Mouse (Mus musculus): Measurements from ENCODE around the gene Ank3. TPM values are rescaled to one million over a fixed set of nuclear protein-coding genes. Genes with fewer than 3 reads are reported as not detected.

The Ank3 gene
- polyA plus RNA-seq, 1 experiment from 2014 or later = 68.1 TPM

DNA sequence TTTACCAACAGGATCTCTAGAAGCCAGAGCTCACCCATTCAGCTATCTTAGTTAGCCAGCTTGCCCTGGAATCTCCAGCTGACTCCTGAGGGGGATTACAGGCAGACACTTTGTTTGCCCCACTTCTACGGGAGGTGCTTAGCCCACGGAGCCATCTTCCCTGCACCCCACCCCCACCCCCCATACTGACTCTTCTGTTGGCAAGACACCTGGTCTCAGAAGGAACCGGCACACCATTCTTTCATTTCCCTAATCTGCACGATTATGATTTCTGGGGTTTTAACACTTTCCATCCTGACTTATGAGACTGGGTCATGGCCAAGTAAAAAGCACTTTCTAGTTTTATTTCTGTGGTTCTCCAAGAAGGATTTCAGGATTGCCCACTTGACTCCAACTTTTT is 268.9 kb downstream of the Ank3 start:
- 82% methylated on average over 4 of the region's 4 CpGs for WGBS

DNA sequence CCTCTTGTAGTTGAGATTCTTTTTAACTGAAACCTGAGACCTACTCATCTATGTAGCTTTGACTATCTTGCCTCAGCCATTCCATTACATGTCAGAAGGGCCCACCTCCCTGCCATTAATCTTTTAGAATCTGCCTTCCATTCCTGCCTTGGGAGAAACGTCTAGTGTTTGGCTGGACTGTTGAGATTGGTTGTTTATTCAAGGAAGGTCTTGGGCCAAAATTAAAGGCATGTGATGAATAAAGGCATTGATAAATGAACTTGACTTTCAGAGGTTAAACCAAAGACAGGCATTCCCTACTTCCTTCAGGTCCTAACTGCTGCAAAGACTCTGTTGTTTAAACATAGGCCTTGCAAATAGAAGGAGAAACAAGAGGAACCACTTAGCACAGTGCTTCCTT is 271.9 kb downstream of the Ank3 start:
- Histone ChIP-seq H3K4me3 (replicated peaks) (no peak overlapping the region), H3K9me3 (no peaks in the 10 kb centered on the region), H3K9ac (no peak overlapping the region), H3K4me1 (no peaks in the 10 kb centered on the region), H3K36me3 (replicated peaks) (no peaks in the 10 kb centered on the region), H3K4me2 (no peak overlapping the region), H3K27ac (no peak overlapping the region), H3K27me3 (no peaks in the 10 kb centered on the region)
- WGBS = 66% methylated on average over 1 of the region's 1 CpGs
- ATAC-seq (ENCODE audit: low FRiP score) = no peak

More for the DNA sequence above, 268.9 kb downstream of the Ank3 start:
- Histone ChIP-seq H3K4me1 (no peaks in the 10 kb centered on the region), H3K9ac (no peak overlapping the region), H3K36me3 (replicated peaks) (no peaks in the 10 kb centered on the region), H3K9me3 (no peaks in the 10 kb centered on the region), H3K27me3 (no peaks in the 10 kb centered on the region), H3K4me3 (replicated peaks) (no peak overlapping the region), H3K27ac (no peak overlapping the region), H3K4me2 (no peak overlapping the region)
- no peak for ATAC-seq (ENCODE audit: low FRiP score)

DNA sequence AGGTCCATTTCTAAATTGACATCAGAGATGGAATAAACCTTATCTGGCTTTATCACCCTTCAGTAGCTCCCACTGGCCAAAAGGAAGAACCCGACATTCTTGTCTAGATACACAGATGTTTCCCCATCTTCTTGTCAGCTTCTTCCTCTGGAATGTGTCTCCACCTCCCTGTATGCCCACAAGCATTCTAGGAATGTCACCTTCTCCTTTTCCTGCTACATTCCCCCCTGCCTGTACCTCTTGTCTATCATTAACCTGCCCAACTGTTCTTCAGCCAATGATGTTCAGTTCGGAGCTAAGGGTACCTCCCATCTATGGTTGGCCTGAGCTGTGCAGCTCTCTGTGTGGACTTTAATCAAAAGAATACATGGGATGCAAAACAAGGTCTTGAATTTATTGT is 272.4 kb downstream of the Ank3 start:
- Histone ChIP-seq H3K36me3 (replicated peaks) (no peaks in the 10 kb centered on the region), H3K4me1 (no peaks in the 10 kb centered on the region), H3K9ac (no peak overlapping the region), H3K9me3 (no peaks in the 10 kb centered on the region), H3K27me3 (no peaks in the 10 kb centered on the region), H3K4me2 (no peak overlapping the region), H3K27ac (no peak overlapping the region), H3K4me3 (replicated peaks) (no peak overlapping the region)
- 87% methylated on average over 2 of the region's 2 CpGs for WGBS
- no peak for ATAC-seq (ENCODE audit: low FRiP score)

DNA sequence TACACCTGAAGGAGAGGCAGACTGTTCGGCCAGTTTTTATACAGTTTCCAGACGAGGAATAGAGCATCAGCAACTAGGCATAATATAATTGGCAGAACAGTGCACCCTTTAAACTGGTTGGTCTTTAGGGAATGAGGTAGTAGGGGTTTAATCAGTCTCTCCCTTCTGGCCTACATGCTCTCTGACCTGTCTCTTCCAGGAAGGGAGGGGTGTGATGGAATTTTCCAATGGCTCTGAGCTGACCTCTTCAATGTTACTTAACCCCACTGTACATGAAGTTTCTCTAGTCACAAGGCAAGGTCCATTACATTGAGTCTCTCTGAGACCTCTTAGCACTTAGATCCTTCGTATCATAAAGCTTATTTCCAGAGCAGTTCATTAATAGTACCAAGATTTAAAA is 272.9 kb downstream of the Ank3 start:
- Histone ChIP-seq H3K36me3 (replicated peaks) (no peaks in the 10 kb centered on the region), H3K27me3 (no peaks in the 10 kb centered on the region), H3K9ac (no peak overlapping the region), H3K9me3 (no peaks in the 10 kb centered on the region), H3K4me3 (replicated peaks) (no peak overlapping the region), H3K4me1 (no peaks in the 10 kb centered on the region), H3K4me2 (no peak overlapping the region), H3K27ac (no peak overlapping the region)
- WGBS = 85% methylated on average over 3 of the region's 3 CpGs
- ATAC-seq (ENCODE audit: low FRiP score) = no peak

DNA sequence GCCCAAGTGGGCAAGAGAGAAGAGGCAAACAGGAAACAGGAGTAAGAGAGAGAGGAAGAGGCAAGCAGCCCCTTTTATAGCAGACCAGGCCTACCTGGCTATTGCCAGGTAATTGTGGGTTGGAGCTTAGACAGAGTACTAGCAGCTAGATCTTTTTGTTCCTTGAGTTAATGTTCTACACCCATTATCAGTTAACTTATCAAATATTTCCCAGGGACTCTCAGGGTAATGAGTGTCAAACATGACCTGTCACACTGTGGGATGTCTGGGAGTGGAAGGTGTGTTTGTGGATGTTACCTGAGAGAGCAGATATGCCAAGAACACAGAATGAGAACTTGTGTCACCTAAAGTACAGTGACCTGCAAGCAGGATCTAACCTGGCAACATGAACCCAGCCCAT is 274.0 kb downstream of the Ank3 start:
- H3K4me1 ChIP-seq = no peaks in the 10 kb centered on the region
- H3K36me3 ChIP-seq (replicated peaks) = no peaks in the 10 kb centered on the region
- H3K4me2 ChIP-seq = no peak overlapping the region
- no peak overlapping the region for H3K4me3 ChIP-seq (replicated peaks)
- no peak overlapping the region for H3K9ac ChIP-seq
- H3K27me3 ChIP-seq = no peaks in the 10 kb centered on the region
- no peak overlapping the region for H3K27ac ChIP-seq
- H3K9me3 ChIP-seq = no peaks in the 10 kb centered on the region
- ATAC-seq (ENCODE audit: low FRiP score) = no peak

DNA sequence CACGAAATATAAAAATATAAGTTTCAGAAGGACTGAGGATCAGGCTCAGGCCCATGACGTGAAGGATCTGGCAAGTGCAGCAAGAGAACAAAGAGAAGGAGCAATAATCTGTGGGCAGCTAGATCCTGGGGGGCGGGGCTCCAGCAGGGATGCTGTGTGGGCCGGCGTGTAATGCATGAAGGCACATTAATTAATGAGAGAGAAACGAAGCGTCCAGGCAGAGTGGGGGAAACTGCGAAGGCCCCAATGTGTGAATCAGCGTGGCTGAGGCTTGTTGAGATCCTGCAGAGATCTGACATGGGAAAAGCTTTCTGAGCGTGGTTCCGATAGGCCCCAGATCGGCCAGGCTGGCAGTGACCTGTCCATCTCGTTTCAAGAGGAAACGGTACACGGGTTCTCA is 279.7 kb downstream of the Ank3 start:
- no peaks in the 10 kb centered on the region for H3K36me3 ChIP-seq (replicated peaks)
- H3K27me3 ChIP-seq = no peaks in the 10 kb centered on the region
- peaks cover 5% of the 10 kb centered on the region for H3K4me1 ChIP-seq
- ATAC-seq (ENCODE audit: low FRiP score) = peak; percentile 77
- H3K4me2 ChIP-seq = no peak overlapping the region
- H3K9me3 ChIP-seq = no peaks in the 10 kb centered on the region
- peak overlapping the region; percentile 51 for H3K27ac ChIP-seq
- H3K4me3 ChIP-seq (replicated peaks) = no peak overlapping the region
- no peak overlapping the region for H3K9ac ChIP-seq
- 63% methylated on average over 15 of the region's 15 CpGs for WGBS

DNA sequence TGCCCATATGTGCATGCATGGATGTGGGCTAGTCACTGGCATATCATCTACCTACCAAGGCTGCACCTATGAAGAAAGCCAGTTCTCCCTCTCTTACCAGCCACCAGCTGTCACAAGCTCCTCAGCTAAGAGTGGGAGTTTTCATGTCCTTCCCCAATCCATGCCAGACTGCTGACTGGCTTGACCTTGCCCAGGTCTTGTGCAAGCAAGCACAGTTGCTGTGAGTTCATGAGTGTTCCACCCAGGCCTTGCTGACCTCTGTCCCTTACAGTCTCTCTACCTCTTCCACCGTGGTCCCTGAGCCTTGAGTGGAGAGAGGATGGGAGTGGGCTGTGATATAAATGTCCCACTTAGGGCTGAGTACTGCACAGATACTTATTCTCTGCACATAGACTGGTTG is 287.8 kb downstream of the Ank3 start:
- Histone ChIP-seq H3K27ac (no peak overlapping the region), H3K4me3 (replicated peaks) (no peak overlapping the region), H3K36me3 (replicated peaks) (no peaks in the 10 kb centered on the region), H3K27me3 (0 out of 2 replicates have a peak, but pooled peaks cover 6% of the 10 kb centered on the region), H3K9me3 (peaks cover 3% of the 10 kb centered on the region; the same call in 1 of the 2 replicates), H3K9ac (no peak overlapping the region), H3K4me1 (peaks cover 26% of the 10 kb centered on the region), H3K4me2 (no peak overlapping the region)
- no peak for ATAC-seq (ENCODE audit: low FRiP score)
- 84% methylated on average over 1 of the region's 1 CpGs for WGBS

DNA sequence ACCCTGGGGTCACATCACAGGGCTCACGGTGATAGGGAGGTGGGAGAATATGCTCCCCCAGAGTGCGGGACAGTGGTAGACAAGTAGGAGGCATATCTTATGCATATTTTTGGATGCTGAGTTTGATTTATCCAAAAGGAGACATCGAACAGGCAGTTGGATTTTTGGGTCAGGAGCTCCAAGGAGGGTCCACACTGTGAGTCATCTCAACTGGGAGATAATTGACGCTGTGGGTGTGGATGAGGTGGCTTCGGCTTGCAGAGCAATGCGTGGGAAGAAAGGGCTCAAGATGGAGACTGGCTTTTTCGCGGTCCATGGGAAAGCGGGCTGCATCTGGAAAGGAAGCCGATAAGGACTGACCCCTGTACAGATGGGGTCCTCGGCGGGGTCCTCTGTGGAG is 290.5 kb downstream of the Ank3 start:
- Histone ChIP-seq H3K27me3 (0 out of 2 replicates have a peak, but pooled peaks cover 6% of the 10 kb centered on the region), H3K4me3 (replicated peaks) (no peak overlapping the region), H3K9ac (no peak overlapping the region), H3K27ac (0 out of 2 replicates have a peak overlapping the region, but pooled peaks have one; percentile 31), H3K36me3 (replicated peaks) (no peaks in the 10 kb centered on the region), H3K4me1 (peaks cover 26% of the 10 kb centered on the region), H3K9me3 (no peaks in the 10 kb centered on the region), H3K4me2 (no peak overlapping the region)
- WGBS = 93% methylated on average over 12 of the region's 12 CpGs
- no peak for ATAC-seq (ENCODE audit: low FRiP score)

DNA sequence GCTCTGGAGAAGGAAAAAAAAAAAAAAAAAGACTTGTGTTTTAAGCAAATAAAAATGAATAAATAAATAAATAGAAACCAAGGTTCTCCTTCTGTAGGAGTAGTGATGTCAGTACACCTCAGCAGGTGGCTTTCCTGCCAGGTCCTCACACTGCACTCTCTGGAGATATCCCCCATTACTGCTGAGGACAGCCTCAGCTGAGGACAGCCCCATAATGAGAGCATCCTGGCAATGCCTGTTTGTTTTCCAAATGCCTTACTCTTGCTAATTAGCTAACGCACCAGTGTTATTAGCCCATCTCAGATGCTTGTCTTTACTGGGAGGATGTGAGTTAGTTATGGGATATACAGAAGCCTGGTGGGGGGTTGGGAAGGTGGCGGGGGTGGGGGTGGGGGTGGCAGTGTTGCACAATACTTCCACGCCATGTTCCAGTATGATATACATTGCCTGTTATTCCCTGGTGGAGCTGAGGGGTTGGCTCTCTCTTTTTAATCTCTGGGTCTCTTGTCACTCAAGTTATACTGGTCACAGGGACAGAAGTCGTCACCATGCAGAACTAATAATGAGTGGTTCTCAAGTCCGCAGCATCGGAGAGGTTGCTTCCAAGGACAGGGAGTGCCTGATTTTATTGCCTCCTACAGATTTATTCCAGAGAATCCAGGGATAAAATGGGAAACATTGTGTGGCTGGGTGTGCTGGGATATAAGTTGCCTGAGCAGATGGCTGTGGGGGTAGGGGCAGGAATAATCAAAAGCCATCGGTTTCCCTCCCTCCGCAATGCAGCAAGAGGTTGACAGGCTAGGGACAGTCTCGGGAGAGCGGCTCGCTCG is 291.8 kb downstream of the Ank3 start:
- Histone ChIP-seq H3K27me3 (0 out of 2 replicates have a peak, but pooled peaks cover 6% of the 10 kb centered on the region), H3K4me2 (peak overlapping the region; percentile 48), H3K4me3 (replicated peaks) (peak overlapping the region; percentile 7; the same call in 1 of the 2 replicates), H3K4me1 (peaks cover 26% of the 10 kb centered on the region), H3K36me3 (replicated peaks) (no peaks in the 10 kb centered on the region), H3K27ac (peak overlapping the region; percentile 81), H3K9me3 (no peaks in the 10 kb centered on the region), H3K9ac (no peak overlapping the region)
- 10% methylated on average over 12 of the region's 12 CpGs for WGBS
- ATAC-seq (ENCODE audit: low FRiP score) = peak; percentile 82

DNA sequence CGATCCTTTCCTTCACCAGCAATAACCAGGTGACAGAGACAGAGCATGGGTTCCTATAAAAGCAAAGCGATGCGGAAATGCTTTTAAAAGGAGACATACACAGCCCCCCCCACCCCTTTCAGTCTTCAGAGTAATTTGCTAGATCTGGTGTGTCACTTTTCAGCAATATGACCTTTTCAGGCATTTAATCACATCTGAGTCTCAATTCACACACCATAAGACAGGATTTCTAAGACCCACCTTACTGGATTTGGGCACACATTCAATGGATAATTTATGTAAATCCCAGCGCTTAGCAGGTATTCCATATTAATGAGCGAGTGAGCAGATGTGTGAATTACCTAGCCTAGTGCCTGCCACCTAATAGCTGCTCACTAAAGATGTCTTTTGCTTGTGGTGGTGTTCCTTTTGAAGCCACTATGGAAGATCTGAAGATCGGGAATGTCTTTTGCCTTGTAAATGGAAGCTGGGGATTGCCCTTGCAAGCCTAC is 292.4 kb downstream of the Ank3 start:
- Histone ChIP-seq H3K9me3 (no peaks in the 10 kb centered on the region), H3K27ac (peak overlapping the region; percentile 81), H3K4me1 (peaks cover 27% of the 10 kb centered on the region), H3K27me3 (0 out of 2 replicates have a peak, but pooled peaks cover 6% of the 10 kb centered on the region), H3K4me2 (peak overlapping the region; percentile 48), H3K9ac (no peak overlapping the region), H3K4me3 (replicated peaks) (peak overlapping the region; percentile 7; the same call in 1 of the 2 replicates), H3K36me3 (replicated peaks) (no peaks in the 10 kb centered on the region)
- WGBS = 10% methylated on average over 6 of the region's 6 CpGs
- ATAC-seq (ENCODE audit: low FRiP score) = peak; percentile 48

DNA sequence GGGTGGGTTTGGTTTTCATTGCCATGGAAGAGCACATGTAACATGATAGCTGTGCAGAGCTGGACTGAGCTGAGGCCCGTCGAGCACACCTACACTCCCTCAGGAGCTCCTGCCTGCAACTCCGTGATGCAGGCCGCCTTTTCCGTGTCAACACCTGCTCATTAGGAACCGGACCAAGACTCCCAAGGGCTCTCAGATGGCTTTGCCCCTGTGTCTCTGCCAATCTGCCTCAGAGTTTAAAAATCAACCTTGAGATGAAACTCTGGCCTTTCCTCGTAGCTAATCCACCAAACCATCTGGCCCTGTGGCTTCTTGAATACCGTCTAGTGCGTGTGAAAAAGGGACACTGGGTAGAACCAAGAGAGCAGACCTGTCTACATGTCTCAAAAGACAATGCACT is 297.4 kb downstream of the Ank3 start:
- H3K4me3 ChIP-seq (replicated peaks) = no peak overlapping the region
- H3K27me3 ChIP-seq = no peaks in the 10 kb centered on the region
- no peaks in the 10 kb centered on the region for H3K9me3 ChIP-seq
- no peaks in the 10 kb centered on the region for H3K36me3 ChIP-seq (replicated peaks)
- ATAC-seq (ENCODE audit: low FRiP score) = no peak
- H3K9ac ChIP-seq = no peak overlapping the region
- H3K4me1 ChIP-seq = peaks cover 10% of the 10 kb centered on the region
- 76% methylated on average over 9 of the region's 9 CpGs for WGBS
- no peak overlapping the region for H3K4me2 ChIP-seq
- H3K27ac ChIP-seq = 0 out of 2 replicates have a peak overlapping the region, but pooled peaks have one; percentile 13

DNA sequence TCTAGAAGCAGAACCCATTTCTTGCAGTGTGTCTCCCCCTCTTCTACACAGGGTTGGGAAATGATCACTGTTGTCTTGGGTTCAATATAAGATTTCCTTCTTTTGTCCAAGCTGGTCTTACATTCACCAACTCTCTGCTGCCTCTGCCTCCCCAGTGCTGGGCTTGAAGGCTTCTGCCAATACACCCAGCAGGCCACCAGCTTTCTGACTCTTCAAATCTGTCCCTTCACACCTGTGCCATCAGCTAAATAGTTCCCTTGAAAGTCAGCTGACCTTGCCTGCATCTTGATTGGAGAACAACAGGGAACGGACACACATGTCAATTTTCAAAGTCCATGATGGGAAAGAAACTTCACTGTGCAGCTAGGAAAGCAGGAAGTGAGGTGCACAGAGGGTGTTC is 300.1 kb downstream of the Ank3 start:
- Histone ChIP-seq H3K27ac (no peak overlapping the region), H3K36me3 (replicated peaks) (no peaks in the 10 kb centered on the region), H3K4me1 (peaks cover 11% of the 10 kb centered on the region), H3K9ac (no peak overlapping the region), H3K4me3 (replicated peaks) (no peak overlapping the region), H3K9me3 (no peaks in the 10 kb centered on the region), H3K27me3 (no peaks in the 10 kb centered on the region), H3K4me2 (no peak overlapping the region)
- 85% methylated on average over 1 of the region's 1 CpGs for WGBS
- no peak for ATAC-seq (ENCODE audit: low FRiP score)

DNA sequence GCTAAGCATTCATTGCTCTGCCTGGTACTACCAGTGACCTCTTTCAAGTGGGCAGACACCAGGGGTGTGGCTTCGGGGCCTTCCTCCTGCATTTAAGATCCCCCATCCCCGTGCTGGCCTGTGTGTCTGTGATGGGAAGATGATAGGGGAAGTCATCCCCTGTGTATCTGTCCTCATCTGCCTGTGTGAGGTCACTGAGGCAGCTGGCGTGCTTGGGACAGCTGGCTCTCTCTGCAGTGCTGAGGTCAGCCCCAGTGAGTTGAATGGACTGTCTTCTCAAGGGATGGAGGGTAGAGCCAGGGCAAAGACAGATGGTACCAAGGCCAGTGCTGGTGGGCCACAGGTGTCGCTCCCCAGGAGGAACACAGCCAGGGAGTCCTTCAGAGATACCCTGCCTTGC is 302.7 kb downstream of the Ank3 start:
- H3K4me3 ChIP-seq (replicated peaks) = no peak overlapping the region
- H3K27ac ChIP-seq = no peak overlapping the region
- ATAC-seq (ENCODE audit: low FRiP score) = no peak
- H3K36me3 ChIP-seq (replicated peaks) = no peaks in the 10 kb centered on the region
- WGBS = 62% methylated on average over 4 of the region's 4 CpGs
- H3K9ac ChIP-seq = no peak overlapping the region
- H3K4me2 ChIP-seq = no peak overlapping the region
- no peaks in the 10 kb centered on the region for H3K27me3 ChIP-seq
- H3K9me3 ChIP-seq = no peaks in the 10 kb centered on the region
- H3K4me1 ChIP-seq = peaks cover 21% of the 10 kb centered on the region
